In genomic region chr3:20188976-20189675, GRCm38 (mm10) we compare ENCODE assay signal across 18 mouse cellular contexts. TPM values are rescaled to one million over a fixed set of nuclear protein-coding genes. Genes with fewer than 3 reads are reported as not detected.
A peak's percentile ranks its signal among the peaks of the same experiment; 100 is the strongest.
DNase-seq lines count a peak whose midpoint lies in the region; ATAC-seq and TF ChIP-seq lines count a peak whose summit lies in the region.
"Had no signal": no experiment of that assay in that cellular context is flagged by ENCODE, and none has a peak within 500 bp of the region (broad histone marks: within the 10 kb centered on the region; RNA-seq: fewer than 3 reads in every experiment).

No protein-coding gene starts in this region.

- no peak; the same call in 1 of the 2 replicates for ATAC-seq in heart, embryonic 12.5 days (ENCODE audit: insufficient number of reproducible peaks, low FRiP score)
- peak; percentile 98 for ATAC-seq in lung, embryonic 15.5 days (ENCODE audit: borderline replicate concordance, extremely low read depth, low FRiP score, low TSS enrichment)
- peak; percentile 43; the same call in 1 of the 2 replicates for ATAC-seq in stomach, embryonic 15.5 days (ENCODE audit: insufficient read depth, low FRiP score, low read depth)
- ATAC-seq in hindbrain, embryonic 14.5 days (ENCODE audit: low FRiP score), result no peak
- ATAC-seq: forebrain, embryonic 14.5 days; midbrain, embryonic 16.5 days had no signal

- H3K36me3 ChIP-seq in heart, embryonic 12.5 days, result no peaks in the 10 kb centered on the region
- no peaks in the 10 kb centered on the region for H3K36me3 ChIP-seq in heart, adult 2 months (ENCODE audit: control insufficient read depth, insufficient read depth, low read length)
- H3K36me3 ChIP-seq in lung, embryonic 15.5 days, result no peaks in the 10 kb centered on the region
- no peaks in the 10 kb centered on the region for H3K36me3 ChIP-seq in stomach, embryonic 15.5 days
- H3K36me3 ChIP-seq in hindbrain, embryonic 14.5 days (replicated peaks; ENCODE audit: control insufficient read depth, insufficient read depth), result no peaks in the 10 kb centered on the region
- H3K36me3 ChIP-seq: embryonic facial prominence, embryonic 15.5 days; limb, embryonic 12.5 days had no signal

- peak overlapping the region; percentile 21; the same call in 1 of the 2 replicates for H3K4me2 ChIP-seq in heart, embryonic 12.5 days
- H3K4me2 ChIP-seq in lung, embryonic 15.5 days, result no peak overlapping the region
- no peak overlapping the region for H3K4me2 ChIP-seq in stomach, embryonic 15.5 days
- H3K4me2 ChIP-seq in hindbrain, embryonic 14.5 days (replicated peaks), result no peak overlapping the region
- H3K4me2 ChIP-seq: embryonic facial prominence, embryonic 15.5 days; limb, embryonic 12.5 days had no signal

- TF ChIP-seq CTCF in heart, adult 2 months (IDR thresholded peaks at IDR 0.05), result no peak
- TF ChIP-seq CTCF in lung, adult 2 months (IDR thresholded peaks at IDR 0.05; ENCODE audit: insufficient read depth, low read length), result no peak

- no peaks in the 10 kb centered on the region for H3K9me3 ChIP-seq in heart, embryonic 12.5 days (replicated peaks)
- H3K9me3 ChIP-seq in lung, embryonic 15.5 days, result no peaks in the 10 kb centered on the region
- H3K9me3 ChIP-seq in stomach, embryonic 15.5 days, result no peaks in the 10 kb centered on the region
- H3K9me3 ChIP-seq in hindbrain, embryonic 14.5 days (ENCODE audit: control insufficient read depth, low read length), result no peaks in the 10 kb centered on the region
- H3K9me3 ChIP-seq: embryonic facial prominence, embryonic 15.5 days; limb, embryonic 12.5 days had no signal

- no peak for DNase-seq in heart, adult 2 months
- DNase-seq in lung, adult 18-20 months, result peak; percentile 26 to 44
- DNase-seq in lung, adult 2 months, result no peak
- no peak for DNase-seq in frontal cortex, postnatal 14 days (ENCODE audit: low spot score in 2 of 2)
- no peak for DNase-seq in hindbrain, embryonic 14.5 days (ENCODE audit: low spot score)
- DNase-seq: adrenal gland, postnatal 14 days; B cell, adult 2 months; cerebellum, adult 9-10 months; heart, postnatal 10 days; thymus, postnatal 36 days had no signal

- H3K79me2 ChIP-seq in heart, adult 2 months (replicated peaks; ENCODE audit: control insufficient read depth, insufficient read depth, low read length), result no peaks in the 10 kb centered on the region

- intact Hi-C loops in heart, adult 2 months (cut with DNase I), result no loop called here

- no peak for TF ChIP-seq EP300 in heart, adult 2 months (IDR thresholded peaks at IDR 0.05; ENCODE audit: insufficient read depth, low read depth, low read length)

- no peak overlapping the region for H3K9ac ChIP-seq in heart, embryonic 12.5 days
- H3K9ac ChIP-seq in heart, adult 2 months (ENCODE audit: low read depth, low read length), result no peak overlapping the region
- H3K9ac ChIP-seq in lung, embryonic 15.5 days, result no peak overlapping the region
- no peak overlapping the region for H3K9ac ChIP-seq in stomach, embryonic 15.5 days
- H3K9ac ChIP-seq in hindbrain, embryonic 14.5 days, result no peak overlapping the region
- H3K9ac ChIP-seq: embryonic facial prominence, embryonic 15.5 days; limb, embryonic 12.5 days had no signal

- WGBS in heart, embryonic 12.5 days, result 20% methylated on average over 5 of the region's 5 CpGs
- WGBS in heart, adult 2 months, result 25% methylated on average over 5 of the region's 5 CpGs
- 22% methylated on average over 5 of the region's 5 CpGs for WGBS in lung, adult 2 months
- WGBS in lung, embryonic 15.5 days, result 15% methylated on average over 5 of the region's 5 CpGs
- WGBS in stomach, embryonic 15.5 days, result 21% methylated on average over 5 of the region's 5 CpGs
- WGBS in hindbrain, embryonic 14.5 days, result 77% methylated on average over 5 of the region's 5 CpGs

- H3K4me3 ChIP-seq in heart, embryonic 12.5 days, result no peak overlapping the region
- no peak overlapping the region for H3K4me3 ChIP-seq in heart, adult 2 months
- H3K4me3 ChIP-seq in lung, adult 2 months (replicated peaks; ENCODE audit: extremely low read depth, low read depth, low read length), result no peak overlapping the region
- no peak overlapping the region for H3K4me3 ChIP-seq in lung, embryonic 15.5 days
- no peak overlapping the region for H3K4me3 ChIP-seq in stomach, embryonic 15.5 days (replicated peaks)
- H3K4me3 ChIP-seq in hindbrain, embryonic 14.5 days (replicated peaks; ENCODE audit: low read length), result no peak overlapping the region
- H3K4me3 ChIP-seq: embryonic facial prominence, embryonic 15.5 days; left cerebral cortex, adult 2 months; limb, embryonic 12.5 days had no signal

- H3K27ac ChIP-seq in heart, embryonic 12.5 days (ENCODE audit: poor library complexity, severe bottlenecking), result peak overlapping the region; percentile 51
- no peak overlapping the region for H3K27ac ChIP-seq in heart, adult 2 months
- H3K27ac ChIP-seq in lung, embryonic 15.5 days, result peak overlapping the region; percentile 31; the same call in 1 of the 2 replicates
- no peak overlapping the region for H3K27ac ChIP-seq in stomach, embryonic 15.5 days
- no peak overlapping the region for H3K27ac ChIP-seq in hindbrain, embryonic 14.5 days
- H3K27ac ChIP-seq: embryonic facial prominence, embryonic 15.5 days; left cerebral cortex, adult 2 months; limb, embryonic 12.5 days had no signal

- H3K27me3 ChIP-seq in heart, embryonic 12.5 days (replicated peaks), result no peaks in the 10 kb centered on the region
- no peaks in the 10 kb centered on the region for H3K27me3 ChIP-seq in heart, adult 2 months (ENCODE audit: control insufficient read depth, insufficient read depth, low read length)
- no peaks in the 10 kb centered on the region for H3K27me3 ChIP-seq in lung, embryonic 15.5 days
- no peaks in the 10 kb centered on the region for H3K27me3 ChIP-seq in stomach, embryonic 15.5 days (replicated peaks)
- no peaks in the 10 kb centered on the region for H3K27me3 ChIP-seq in hindbrain, embryonic 14.5 days (ENCODE audit: control insufficient read depth, insufficient read depth, low read length)
- H3K27me3 ChIP-seq: embryonic facial prominence, embryonic 15.5 days; limb, embryonic 12.5 days had no signal

- H3K4me1 ChIP-seq in heart, embryonic 12.5 days (replicated peaks), result peaks cover 14% of the 10 kb centered on the region
- no peaks in the 10 kb centered on the region for H3K4me1 ChIP-seq in heart, adult 2 months (ENCODE audit: control insufficient read depth, insufficient read depth, low read length)
- no peaks in the 10 kb centered on the region for H3K4me1 ChIP-seq in lung, adult 2 months (ENCODE audit: control insufficient read depth, insufficient read depth, low read length)
- H3K4me1 ChIP-seq in lung, embryonic 15.5 days, result no peaks in the 10 kb centered on the region; the same call in 1 of the 2 replicates
- H3K4me1 ChIP-seq in stomach, embryonic 15.5 days, result 0 out of 2 replicates have a peak, but pooled peaks cover 4% of the 10 kb centered on the region
- no peaks in the 10 kb centered on the region for H3K4me1 ChIP-seq in hindbrain, embryonic 14.5 days (replicated peaks; ENCODE audit: control insufficient read depth, insufficient read depth, low read length)
- H3K4me1 ChIP-seq: embryonic facial prominence, embryonic 15.5 days; limb, embryonic 12.5 days had no signal

- no peak for TF ChIP-seq POLR2A in heart, adult 2 months (IDR thresholded peaks at IDR 0.05; ENCODE audit: insufficient read depth, low read depth, low read length)
- TF ChIP-seq POLR2A in lung, adult 2 months (IDR thresholded peaks at IDR 0.05; ENCODE audit: borderline replicate concordance, extremely low read depth, low read depth, low read length), result no peak

RNA-seq across cellular contexts. Expression of gene Gyg, which starts 34.0 kb away (rescaled TPM):
- polyA plus RNA-seq in heart, embryonic 12.5 days (2016; fragmentation: Nextera tagmentation; extraction: Ambion mirVana), result 687 and 707 TPM in 2 replicates
- total RNA-seq in heart, adult 2 months (2021), result 100 to 1,000 TPM; 145 to 161 TPM
- polyA plus RNA-seq in heart, adult 2 months (2012; rRNA removed), result 114 and 195 TPM in 2 replicates
- 52.8 and 99.0 TPM in 2 replicates for polyA plus RNA-seq in lung, adult 2 months (2012; rRNA removed)
- 326 and 333 TPM in 2 replicates for polyA plus RNA-seq in lung, embryonic 15.5 days (2015; fragmentation: Nextera tagmentation; extraction: Ambion mirVana)
- polyA plus RNA-seq in stomach, embryonic 15.5 days (2015; fragmentation: Nextera tagmentation; extraction: Ambion mirVana), result 54.3 and 62.6 TPM in 2 replicates
- polyA plus RNA-seq in hindbrain, embryonic 14.5 days (2014; fragmentation: Nextera tagmentation; extraction: Ambion mirVana), result 64.9 and 79.5 TPM in 2 replicates

RNA-seq across cellular contexts. Expression of gene Cpa3, which starts 52.9 kb away (rescaled TPM):
- polyA plus RNA-seq in heart, embryonic 12.5 days (2016; fragmentation: Nextera tagmentation; extraction: Ambion mirVana), result 0.53 and 0.54 TPM in 2 replicates
- 1 to 10 TPM in 1 of 2 experiments, under 1 TPM in 1; 0.96 to 1.1 TPM for total RNA-seq in heart, adult 2 months (2021)
- polyA plus RNA-seq in heart, adult 2 months (2012; rRNA removed), result 1.3 and 2.4 TPM in 2 replicates
- 0.49 and 0.65 TPM in 2 replicates for polyA plus RNA-seq in lung, adult 2 months (2012; rRNA removed)
- polyA plus RNA-seq in lung, embryonic 15.5 days (2015; fragmentation: Nextera tagmentation; extraction: Ambion mirVana), result 5.5 and 7.4 TPM in 2 replicates
- polyA plus RNA-seq in stomach, embryonic 15.5 days (2015; fragmentation: Nextera tagmentation; extraction: Ambion mirVana), result 30.6 and 30.9 TPM in 2 replicates
- 0.18 and 0.35 TPM in 2 replicates for polyA plus RNA-seq in hindbrain, embryonic 14.5 days (2014; fragmentation: Nextera tagmentation; extraction: Ambion mirVana)
- total RNA-seq: left cerebral cortex, adult 2 months had no signal

Comparison
In these comparisons a context has a peak if more than half of its experiments do, and no peak if none do; other contexts are left out.
1. H3K27ac ChIP-seq: peak in heart, embryonic 12.5 days (single experiment) and lung, embryonic 15.5 days (single experiment); none in heart, adult 2 months (single experiment), stomach, embryonic 15.5 days (single experiment) and hindbrain, embryonic 14.5 days (single experiment).
2. DNase-seq: peak in lung, adult 18-20 months (2 of 2); none in heart, adult 2 months (0 of 2), lung, adult 2 months (single experiment), frontal cortex, postnatal 14 days (0 of 2) and hindbrain, embryonic 14.5 days (single experiment).
3. ATAC-seq: peak in lung, embryonic 15.5 days (single experiment) and stomach, embryonic 15.5 days (single experiment); none in heart, embryonic 12.5 days (single experiment) and hindbrain, embryonic 14.5 days (single experiment).